Mouse (Mus musculus): ENCODE data around the gene Usp35. TPM values are rescaled to one million over a fixed set of nuclear protein-coding genes. Genes with fewer than 3 reads are reported as not detected.

Usp35 gene
- polyA plus RNA-seq, 1 experiment, result 7.5 TPM

Other genes with a start within 250 kb of the Usp35 start
- gene Kctd21, start 307 bp upstream of the Usp35 start, polyA plus RNA-seq (2012; rRNA removed), result 9.2 TPM in 2 replicates
- 11.0 and 14.4 TPM in 2 replicates for gene Alg8, start 39.6 kb upstream of the Usp35 start, polyA plus RNA-seq (2012; rRNA removed)
- 148 and 154 TPM in 2 replicates for gene Ndufc2, start 68.0 kb upstream of the Usp35 start, polyA plus RNA-seq (2012; rRNA removed)
- 45.2 and 95.3 TPM in 2 replicates for gene Thrsp, start 85.7 kb upstream of the Usp35 start, polyA plus RNA-seq (2012; rRNA removed)
- gene Kctd14, start 119.3 kb upstream of the Usp35 start, polyA plus RNA-seq (2012; rRNA removed), result 1.2 and 1.4 TPM in 2 replicates
- 52.5 and 53.3 TPM in 2 replicates for gene Ints4, start 148.9 kb upstream of the Usp35 start, polyA plus RNA-seq (2012; rRNA removed)
- gene Aamdc, start 247.5 kb upstream of the Usp35 start, polyA plus RNA-seq (2012; rRNA removed), result 54.3 and 64.7 TPM in 2 replicates
- 6.3 and 12.6 TPM in 2 replicates for gene Rsf1, start 247.9 kb upstream of the Usp35 start, polyA plus RNA-seq (2012; rRNA removed)

Measured in urinary bladder, adult 2 months (tissue).